8 mouse cellular contexts compared by ENCODE assay signal in genomic region chr5:110448436-110449134, GRCm38 (mm10). TPM values are rescaled to one million over a fixed set of nuclear protein-coding genes. Genes with fewer than 3 reads are reported as not detected.
DNase-seq lines count a peak whose midpoint lies in the region; ATAC-seq and TF ChIP-seq lines count a peak whose summit lies in the region.

TSS of gene Fbrsl1 (minus strand) at chr5:110448503.

- no peaks in the 10 kb centered on the region for H3K36me3 ChIP-seq in embryonic facial prominence, embryonic 14.5 days (ENCODE audit: control insufficient read depth, insufficient read depth, low read length)
- H3K36me3 ChIP-seq in heart, adult 2 months (ENCODE audit: control insufficient read depth, insufficient read depth, low read length), result 0 out of 2 replicates have a peak, but pooled peaks cover 7% of the 10 kb centered on the region
- H3K36me3 ChIP-seq in limb, embryonic 13.5 days, result no peaks in the 10 kb centered on the region
- no peaks in the 10 kb centered on the region for H3K36me3 ChIP-seq in midbrain, embryonic 16.5 days (ENCODE audit: control insufficient read depth, insufficient read depth, low read length)

- under 1% methylated on average over 17 of the region's 46 CpGs for whole genome bisulfite sequencing in embryonic facial prominence, embryonic 14.5 days
- WGBS in heart, adult 2 months, result 2% methylated on average over 30 of the region's 46 CpGs
- WGBS in limb, embryonic 13.5 days, result under 1% methylated on average over 40 of the region's 46 CpGs
- under 1% methylated on average over 41 of the region's 46 CpGs for WGBS in midbrain, embryonic 16.5 days

- H3K9ac ChIP-seq in embryonic facial prominence, embryonic 14.5 days (ENCODE audit: low read depth, low read length), result peak within 1 kb of the TSS; percentile 92
- H3K9ac ChIP-seq in heart, adult 2 months (ENCODE audit: low read depth, low read length), result peak within 1 kb of the TSS; percentile 82
- H3K9ac ChIP-seq in limb, embryonic 13.5 days, result peak within 1 kb of the TSS; percentile 95
- peak within 1 kb of the TSS; percentile 90 for H3K9ac ChIP-seq in midbrain, embryonic 16.5 days (ENCODE audit: low read depth, low read length)

- peaks cover 6% of the 10 kb centered on the region for H3K79me2 ChIP-seq in heart, adult 2 months (replicated peaks; ENCODE audit: control insufficient read depth, insufficient read depth, low read length)

- H3K27me3 ChIP-seq in embryonic facial prominence, embryonic 14.5 days (replicated peaks; ENCODE audit: control insufficient read depth, insufficient read depth, low read length), result no peaks in the 10 kb centered on the region; the same call in 1 of the 2 replicates
- H3K27me3 ChIP-seq in heart, adult 2 months (ENCODE audit: control insufficient read depth, insufficient read depth, low read length), result no peaks in the 10 kb centered on the region
- no peaks in the 10 kb centered on the region; the same call in 1 of the 2 replicates for H3K27me3 ChIP-seq in limb, embryonic 13.5 days
- no peaks in the 10 kb centered on the region for H3K27me3 ChIP-seq in midbrain, embryonic 16.5 days (ENCODE audit: control insufficient read depth, insufficient read depth, low read depth, low read length)

- peak within 1 kb of the TSS; percentile 92 for H3K4me3 ChIP-seq in embryonic facial prominence, embryonic 14.5 days (ENCODE audit: low read depth, low read length)
- peak within 1 kb of the TSS; percentile 90 for H3K4me3 ChIP-seq in heart, adult 2 months
- H3K4me3 ChIP-seq in limb, embryonic 13.5 days, result peak within 1 kb of the TSS; percentile 97
- H3K4me3 ChIP-seq in midbrain, embryonic 16.5 days (ENCODE audit: low read depth, low read length), result peak within 1 kb of the TSS; percentile 73

- H3K4me2 ChIP-seq in embryonic facial prominence, embryonic 14.5 days (ENCODE audit: low read depth, low read length), result peak within 1 kb of the TSS; percentile 98
- H3K4me2 ChIP-seq in limb, embryonic 13.5 days (replicated peaks), result peak within 1 kb of the TSS; percentile 98
- H3K4me2 ChIP-seq in midbrain, embryonic 16.5 days (ENCODE audit: low read length), result peak within 1 kb of the TSS; percentile 99

- H3K9me3 ChIP-seq in embryonic facial prominence, embryonic 14.5 days (ENCODE audit: control insufficient read depth, low read length), result no peaks in the 10 kb centered on the region
- no peaks in the 10 kb centered on the region for H3K9me3 ChIP-seq in limb, embryonic 13.5 days
- no peaks in the 10 kb centered on the region for H3K9me3 ChIP-seq in midbrain, embryonic 16.5 days (replicated peaks; ENCODE audit: control insufficient read depth, low read length, poor library complexity, severe bottlenecking)

- TF ChIP-seq CTCF in heart, adult 2 months (IDR thresholded peaks at IDR 0.05), result no peak

- peaks cover 16% of the 10 kb centered on the region for H3K4me1 ChIP-seq in embryonic facial prominence, embryonic 14.5 days (ENCODE audit: control insufficient read depth, insufficient read depth, low read length)
- peaks cover 12% of the 10 kb centered on the region for H3K4me1 ChIP-seq in heart, adult 2 months (ENCODE audit: control insufficient read depth, insufficient read depth, low read length)
- peaks cover 21% of the 10 kb centered on the region for H3K4me1 ChIP-seq in limb, embryonic 13.5 days
- peaks cover 26% of the 10 kb centered on the region for H3K4me1 ChIP-seq in midbrain, embryonic 16.5 days (ENCODE audit: control insufficient read depth, insufficient read depth, low read length)

- TF ChIP-seq POLR2A in heart, adult 2 months (IDR thresholded peaks at IDR 0.05; ENCODE audit: insufficient read depth, low read depth, low read length), result peak; percentile 86

- intact Hi-C loops in heart, adult 2 months (cut with DNase I), result loop anchor here (5.0 to 10.0 kb wide), 2 partner anchors 884 to 894 kb away; partner anchors contain the start of genes Crlf2 and Pitpnb

- TF ChIP-seq EP300 in heart, adult 2 months (IDR thresholded peaks at IDR 0.05; ENCODE audit: insufficient read depth, low read depth, low read length), result 0 out of 2 replicates have a peak, but pooled peaks have one; percentile 33

- peak; percentile 96 for DNase-seq in 3T3-L1 (ENCODE audit: low read depth, low spot score)
- peak; percentile 79 to 97 for DNase-seq in adrenal gland, postnatal 4 days (ENCODE audit: low spot score in 2 of 2)
- peak; percentile 98 for DNase-seq in embryonic facial prominence, embryonic 14.5 days (ENCODE audit: low spot score)
- peak; percentile 96 to 97 for DNase-seq in heart, adult 2 months
- DNase-seq in kidney, adult 8-10 months, result peak; percentile 99
- peak; percentile 93 to 96 for DNase-seq in spleen, postnatal 10 days (ENCODE audit: low spot score in 2 of 2)

- H3K27ac ChIP-seq in embryonic facial prominence, embryonic 14.5 days (replicated peaks; ENCODE audit: low read depth, low read length), result peak within 1 kb of the TSS; percentile 77
- peak within 1 kb of the TSS; percentile 92 for H3K27ac ChIP-seq in heart, adult 2 months
- H3K27ac ChIP-seq in limb, embryonic 13.5 days, result peak within 1 kb of the TSS; percentile 48; the same call in 1 of the 2 replicates
- peak within 1 kb of the TSS; percentile 58 for H3K27ac ChIP-seq in midbrain, embryonic 16.5 days (ENCODE audit: low read length)

- peak; percentile 97 for ATAC-seq in embryonic facial prominence, embryonic 14.5 days (ENCODE audit: low read depth)
- peak; percentile 97 for ATAC-seq in limb, embryonic 13.5 days (ENCODE audit: low FRiP score, low read depth)
- ATAC-seq in midbrain, embryonic 16.5 days, result peak; percentile 94

RNA-seq across cellular contexts. Expression of gene Fbrsl1, which starts in this region (rescaled TPM):
- total RNA-seq in adrenal gland, postnatal 4 days (2021), result 10 to 100 TPM; 97.9 to 99.9 TPM
- 14.6 and 14.7 TPM in 2 replicates for polyA plus RNA-seq in embryonic facial prominence, embryonic 14.5 days (2014; fragmentation: Nextera tagmentation; extraction: Ambion mirVana)
- 10 to 100 TPM; 47.0 to 51.8 TPM for total RNA-seq in heart, adult 2 months (2021)
- 28.1 and 39.3 TPM in 2 replicates for polyA plus RNA-seq in heart, adult 2 months (2012; rRNA removed)
- 16.0 and 17.3 TPM in 2 replicates for polyA plus RNA-seq in limb, embryonic 13.5 days (2015; fragmentation: Nextera tagmentation; extraction: Ambion mirVana)
- 12.3 and 16.3 TPM in 2 replicates for polyA plus RNA-seq in midbrain, embryonic 16.5 days (2015; fragmentation: Nextera tagmentation; extraction: Ambion mirVana)

Comparison
In these comparisons a context has a peak if more than half of its experiments do, and no peak if none do; other contexts are left out.
1. Peak in every context shown above with its lines: DNase-seq, ATAC-seq, H3K4me3 ChIP-seq and H3K27ac ChIP-seq.